Mouse (Mus musculus): ENCODE data around the gene Prdm10. TPM values are rescaled to one million over a fixed set of nuclear protein-coding genes. Genes with fewer than 3 reads are reported as not detected.

The Prdm10 gene
- polyA plus RNA-seq, 1 experiment from 2014 or later, result 7.7 TPM

DNA sequence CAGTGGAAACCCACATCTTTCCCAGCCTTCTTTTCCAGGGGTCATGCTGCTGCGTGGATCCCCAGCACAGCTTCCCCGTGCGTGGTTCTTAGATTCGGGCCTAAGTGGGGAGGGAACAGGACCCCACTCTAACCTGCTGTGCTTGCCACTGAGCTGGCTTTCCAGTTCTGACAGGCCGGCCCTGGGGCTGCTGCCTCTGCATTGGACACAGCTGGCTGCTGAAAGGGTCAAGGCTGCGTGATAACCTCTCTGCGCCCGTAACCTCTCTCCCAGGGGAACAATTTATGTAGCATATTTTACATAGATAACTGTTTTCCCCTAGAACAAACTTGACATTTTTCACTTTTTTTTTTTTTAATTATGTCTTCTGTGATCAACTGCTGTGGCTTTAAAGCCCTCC, 84.7 kb downstream of the Prdm10 start:
- 85% methylated on average over 8 of the region's 8 CpGs for WGBS
- no peak overlapping the region for H3K4me2 ChIP-seq (ENCODE audit: low read depth, severe bottlenecking)
- no peak for ATAC-seq (ENCODE audit: insufficient number of reproducible peaks, low FRiP score, low TSS enrichment, low read depth)
- no peak for DNase-seq (ENCODE audit: low spot score)
- no peak overlapping the region for H3K27ac ChIP-seq (replicated peaks; ENCODE audit: low read depth, low read length)
- H3K36me3 ChIP-seq (ENCODE audit: control insufficient read depth, insufficient read depth, low read length), result peaks cover 3% of the 10 kb centered on the region; the same call in 1 of the 2 replicates
- H3K4me1 ChIP-seq (ENCODE audit: control insufficient read depth, insufficient read depth, low read length), result no peaks in the 10 kb centered on the region
- no peaks in the 10 kb centered on the region for H3K27me3 ChIP-seq (ENCODE audit: control insufficient read depth, insufficient read depth, low read length)
- no peak overlapping the region for H3K4me3 ChIP-seq (ENCODE audit: low read depth, low read length)
- no peaks in the 10 kb centered on the region for H3K9me3 ChIP-seq (ENCODE audit: control insufficient read depth, low read length)
- H3K9ac ChIP-seq (ENCODE audit: low read length), result no peak overlapping the region

DNA sequence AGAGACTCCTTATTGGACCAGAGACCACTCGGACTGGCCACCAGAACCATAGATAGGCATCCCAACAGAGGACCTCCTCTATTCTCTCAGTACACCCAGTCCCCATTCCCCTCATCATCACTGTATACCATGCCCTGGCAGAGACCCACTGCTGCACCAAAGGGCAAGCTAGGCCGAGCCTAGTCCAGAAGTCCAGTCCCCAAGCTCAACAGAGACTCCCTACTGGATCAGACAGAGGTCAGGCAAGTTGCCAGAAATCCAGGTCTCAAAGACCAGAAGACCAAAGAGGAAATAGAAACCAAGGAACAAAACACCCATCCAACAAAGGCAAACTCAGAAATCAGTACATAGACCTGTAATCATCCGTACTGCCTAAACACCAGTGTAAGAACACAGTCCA, 91.4 kb downstream of the Prdm10 start:
- Histone ChIP-seq H3K4me1 (ENCODE audit: control insufficient read depth, insufficient read depth, low read length) (no peaks in the 10 kb centered on the region), H3K4me3 (ENCODE audit: low read depth, low read length) (no peak overlapping the region), H3K27me3 (ENCODE audit: control insufficient read depth, insufficient read depth, low read length) (no peaks in the 10 kb centered on the region), H3K4me2 (ENCODE audit: low read depth, severe bottlenecking) (no peak overlapping the region), H3K9me3 (ENCODE audit: control insufficient read depth, low read length) (no peaks in the 10 kb centered on the region), H3K36me3 (ENCODE audit: control insufficient read depth, insufficient read depth, low read length) (peaks cover 2% of the 10 kb centered on the region; the same call in 1 of the 2 replicates), H3K9ac (ENCODE audit: low read length) (no peak overlapping the region), H3K27ac (replicated peaks; ENCODE audit: low read depth, low read length) (no peak overlapping the region)
- no peak for DNase-seq (ENCODE audit: low spot score)
- WGBS, result 92% methylated on average over 3 of the region's 3 CpGs
- ATAC-seq (ENCODE audit: insufficient number of reproducible peaks, low FRiP score, low TSS enrichment, low read depth), result no peak

DNA sequence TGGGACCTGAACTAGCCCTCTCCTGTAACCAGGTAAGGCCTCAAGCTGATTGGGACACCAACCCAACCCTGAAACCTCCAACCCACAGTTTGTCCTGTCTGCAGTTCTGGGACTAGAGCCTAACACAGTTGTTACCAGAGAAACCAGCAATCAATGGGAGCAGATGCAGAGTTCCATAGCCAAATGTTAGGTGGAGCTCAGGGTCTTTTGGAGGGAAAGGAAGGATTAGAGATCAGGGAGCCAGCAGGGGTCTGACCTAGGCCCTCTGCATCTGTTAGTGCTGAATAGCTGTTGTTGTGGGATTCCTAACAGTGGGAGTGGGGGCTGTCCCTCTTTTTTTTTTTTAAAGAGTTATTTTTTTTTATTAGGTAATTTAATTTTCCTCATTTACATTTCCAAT, 96.3 kb downstream of the Prdm10 start:
- ATAC-seq (ENCODE audit: insufficient number of reproducible peaks, low FRiP score, low TSS enrichment, low read depth) (no peak), DNase-seq (ENCODE audit: low spot score) (no peak)
- no peak overlapping the region for H3K4me3 ChIP-seq (ENCODE audit: low read depth, low read length)
- H3K4me1 ChIP-seq (ENCODE audit: control insufficient read depth, insufficient read depth, low read length), result no peaks in the 10 kb centered on the region
- no peaks in the 10 kb centered on the region for H3K9me3 ChIP-seq (ENCODE audit: control insufficient read depth, low read length)
- H3K9ac ChIP-seq (ENCODE audit: low read length), result no peak overlapping the region
- no peak overlapping the region for H3K4me2 ChIP-seq (ENCODE audit: low read depth, severe bottlenecking)
- H3K36me3 ChIP-seq (ENCODE audit: control insufficient read depth, insufficient read depth, low read length), result peaks cover 4% of the 10 kb centered on the region; the same call in 1 of the 2 replicates
- no peak overlapping the region for H3K27ac ChIP-seq (replicated peaks; ENCODE audit: low read depth, low read length)
- no peaks in the 10 kb centered on the region for H3K27me3 ChIP-seq (ENCODE audit: control insufficient read depth, insufficient read depth, low read length)

DNA sequence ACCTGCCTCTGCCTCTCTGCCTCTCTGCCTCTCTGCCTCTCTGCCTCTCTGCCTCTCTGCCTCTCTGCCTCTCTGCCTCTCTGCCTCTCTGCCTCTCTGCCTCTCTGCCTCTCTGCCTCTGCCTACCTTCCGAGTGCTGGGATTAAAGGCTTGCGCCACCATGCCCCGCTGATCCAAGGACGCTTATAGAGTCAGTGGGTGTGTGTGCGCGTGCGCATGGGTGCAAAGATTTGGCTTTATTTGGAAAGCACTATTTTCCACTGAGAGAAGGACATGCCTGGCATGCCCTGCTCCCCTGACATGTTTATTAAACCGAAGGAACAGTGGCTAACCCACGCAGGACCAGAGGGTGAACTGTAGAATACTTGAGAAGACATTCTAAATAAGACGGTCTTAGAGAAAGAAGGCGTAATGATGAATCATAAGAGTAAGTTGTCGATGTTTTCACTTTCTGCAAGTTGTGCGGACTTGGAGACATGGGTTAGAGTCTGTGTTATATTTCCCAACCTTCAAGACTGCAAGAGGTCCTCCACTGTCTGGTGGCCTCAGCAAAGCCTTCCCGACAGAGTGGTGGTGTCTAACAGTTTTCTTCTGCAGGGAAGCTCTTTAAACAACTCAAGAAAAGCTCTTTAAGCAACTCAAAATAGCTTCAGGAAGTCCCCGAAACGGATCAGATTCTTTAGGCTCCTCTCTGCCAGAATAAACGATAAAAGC, 104.6 kb downstream of the Prdm10 start:
- H3K36me3 ChIP-seq (ENCODE audit: control insufficient read depth, insufficient read depth, low read length), result no peaks in the 10 kb centered on the region
- no peak for ATAC-seq (ENCODE audit: insufficient number of reproducible peaks, low FRiP score, low TSS enrichment, low read depth)
- no peak overlapping the region for H3K4me3 ChIP-seq (ENCODE audit: low read depth, low read length)
- no peaks in the 10 kb centered on the region for H3K9me3 ChIP-seq (ENCODE audit: control insufficient read depth, low read length)
- WGBS, result 84% methylated on average over 17 of the region's 17 CpGs
- H3K27me3 ChIP-seq (ENCODE audit: control insufficient read depth, insufficient read depth, low read length), result no peaks in the 10 kb centered on the region
- peak overlapping the region; percentile 75; the same call in 1 of the 2 replicates for H3K4me2 ChIP-seq (ENCODE audit: low read depth, severe bottlenecking)
- H3K9ac ChIP-seq (ENCODE audit: low read length), result peak overlapping the region; percentile 8; the same call in 1 of the 2 replicates
- DNase-seq (ENCODE audit: low spot score), result no peak
- H3K4me1 ChIP-seq (ENCODE audit: control insufficient read depth, insufficient read depth, low read length), result peaks cover 5% of the 10 kb centered on the region
- H3K27ac ChIP-seq (replicated peaks; ENCODE audit: low read depth, low read length), result no peak overlapping the region

DNA sequence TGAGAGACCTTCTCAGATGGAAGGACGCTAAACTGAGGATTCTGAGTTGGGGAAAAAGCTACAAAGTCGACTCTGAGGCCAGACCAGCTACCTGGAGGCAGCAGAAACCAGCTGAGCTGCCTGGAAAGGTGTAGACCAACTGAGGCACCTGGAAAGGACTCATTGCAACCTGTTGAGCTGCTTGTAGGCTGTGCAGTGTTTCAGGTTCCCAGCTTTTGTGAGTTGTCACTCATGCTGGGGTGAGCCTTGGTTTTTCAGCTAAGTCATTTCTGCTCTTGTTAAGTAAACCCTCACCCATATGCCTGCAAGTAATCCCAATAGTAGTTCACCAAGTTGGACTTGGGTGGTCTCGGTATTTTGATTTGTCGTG, 105.1 kb downstream of the Prdm10 start:
- no peak; the same call in 1 of the 2 replicates for ATAC-seq (ENCODE audit: insufficient number of reproducible peaks, low FRiP score, low TSS enrichment, low read depth)
- no peak overlapping the region for H3K27ac ChIP-seq (replicated peaks; ENCODE audit: low read depth, low read length)

DNA sequence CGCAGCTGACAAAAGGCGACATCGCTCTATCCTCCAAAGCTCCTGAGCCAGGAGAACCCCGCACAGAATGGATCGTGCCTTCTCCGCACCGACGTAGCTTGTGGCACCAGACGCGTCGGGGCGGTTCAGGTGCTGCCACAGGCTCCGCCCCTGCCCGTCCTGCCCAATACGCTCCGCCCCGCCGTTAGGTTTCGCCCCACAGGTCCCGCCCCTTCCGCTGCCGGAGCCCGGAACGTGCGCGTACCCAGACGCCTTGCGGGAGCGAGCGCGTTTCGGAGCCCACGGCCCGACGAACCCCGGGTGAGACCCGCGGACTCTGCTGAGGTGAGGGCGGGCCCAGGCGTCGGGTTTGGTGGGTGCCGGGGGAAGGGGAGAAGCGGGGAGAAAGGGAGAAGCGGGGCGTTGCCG, 105.6 kb downstream of the Prdm10 start, which contains the start of gene Nfrkb:
TSS of gene Nfrkb (plus strand) at position 246 of the 408 bp plus-strand sequence.
- no peak within 1 kb of the TSS for H3K27ac ChIP-seq (replicated peaks; ENCODE audit: low read depth, low read length)
- peak; percentile 96 for ATAC-seq (ENCODE audit: insufficient number of reproducible peaks, low FRiP score, low TSS enrichment, low read depth)
- peaks cover 5% of the 10 kb centered on the region for H3K4me1 ChIP-seq (ENCODE audit: control insufficient read depth, insufficient read depth, low read length)
- H3K9me3 ChIP-seq (ENCODE audit: control insufficient read depth, low read length), result no peaks in the 10 kb centered on the region
- under 1% methylated on average over 44 of the region's 46 CpGs for WGBS
- H3K4me3 ChIP-seq (ENCODE audit: low read depth, low read length), result peak within 1 kb of the TSS; percentile 89
- peak; percentile 97 for DNase-seq (ENCODE audit: low spot score)
- H3K36me3 ChIP-seq (ENCODE audit: control insufficient read depth, insufficient read depth, low read length), result no peaks in the 10 kb centered on the region; the same call in 1 of the 2 replicates
- H3K27me3 ChIP-seq (ENCODE audit: control insufficient read depth, insufficient read depth, low read length), result no peaks in the 10 kb centered on the region
- peak within 1 kb of the TSS; percentile 75 for H3K4me2 ChIP-seq (ENCODE audit: low read depth, severe bottlenecking)
- peak within 1 kb of the TSS; percentile 81 for H3K9ac ChIP-seq (ENCODE audit: low read length)

More for the DNA sequence above, 105.1 kb downstream of the Prdm10 start:
- Histone ChIP-seq H3K9ac (ENCODE audit: low read length) (peak overlapping the region; percentile 81; the same call in 1 of the 2 replicates), H3K36me3 (ENCODE audit: control insufficient read depth, insufficient read depth, low read length) (no peaks in the 10 kb centered on the region), H3K4me1 (ENCODE audit: control insufficient read depth, insufficient read depth, low read length) (peaks cover 5% of the 10 kb centered on the region), H3K4me2 (ENCODE audit: low read depth, severe bottlenecking) (peak overlapping the region; percentile 75), H3K4me3 (ENCODE audit: low read depth, low read length) (peak overlapping the region; percentile 89), H3K9me3 (ENCODE audit: control insufficient read depth, low read length) (no peaks in the 10 kb centered on the region), H3K27me3 (ENCODE audit: control insufficient read depth, insufficient read depth, low read length) (no peaks in the 10 kb centered on the region)
- no peak for DNase-seq (ENCODE audit: low spot score)
- 24% methylated on average over 4 of the region's 4 CpGs for WGBS

DNA sequence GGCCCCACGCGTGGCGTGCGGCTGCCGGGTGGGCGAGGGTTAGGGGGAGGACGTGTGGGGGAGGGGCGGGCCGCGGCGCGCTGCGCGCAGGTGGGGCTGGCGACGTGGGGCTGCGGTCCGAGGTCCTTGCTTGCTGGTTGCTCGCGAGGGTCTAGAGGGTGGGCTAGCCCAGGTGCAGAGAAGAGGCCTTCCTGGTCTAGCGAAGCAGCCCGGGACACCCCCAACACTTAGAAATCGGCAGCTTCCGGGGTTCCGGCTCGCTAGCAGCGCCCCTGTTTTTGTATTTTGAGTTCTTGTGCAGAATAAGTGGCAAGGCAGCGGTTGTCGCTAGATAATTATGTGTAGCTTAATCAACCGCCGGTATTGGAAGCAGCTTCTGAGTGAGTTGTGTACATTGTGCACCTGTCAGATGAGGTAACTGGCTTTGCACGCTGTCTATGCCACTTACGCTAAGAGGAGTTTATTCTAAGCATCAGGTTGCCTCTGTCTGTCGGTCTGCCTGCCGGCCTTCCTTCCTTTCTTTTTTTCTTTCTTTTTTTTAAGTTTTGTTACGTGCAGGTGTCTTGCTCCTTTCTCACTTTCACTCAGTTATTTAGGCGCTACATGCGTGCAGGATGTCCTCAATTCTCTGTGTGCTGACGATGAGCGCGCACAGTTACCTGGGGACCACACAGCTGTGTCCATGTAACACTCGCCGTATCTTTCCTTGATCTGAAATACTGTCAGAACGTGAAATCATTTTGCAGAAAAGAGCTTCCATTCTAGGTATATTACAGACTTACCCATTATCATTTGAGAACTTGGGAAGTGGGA, 106.2 kb downstream of the Prdm10 start:
- Histone ChIP-seq H3K9me3 (ENCODE audit: control insufficient read depth, low read length) (no peaks in the 10 kb centered on the region), H3K27ac (replicated peaks; ENCODE audit: low read depth, low read length) (no peak overlapping the region), H3K36me3 (ENCODE audit: control insufficient read depth, insufficient read depth, low read length) (peaks cover 2% of the 10 kb centered on the region; the same call in 1 of the 2 replicates), H3K9ac (ENCODE audit: low read length) (peak overlapping the region; percentile 81), H3K4me3 (ENCODE audit: low read depth, low read length) (peak overlapping the region; percentile 89), H3K4me1 (ENCODE audit: control insufficient read depth, insufficient read depth, low read length) (peaks cover 5% of the 10 kb centered on the region), H3K4me2 (ENCODE audit: low read depth, severe bottlenecking) (peak overlapping the region; percentile 75), H3K27me3 (ENCODE audit: control insufficient read depth, insufficient read depth, low read length) (no peaks in the 10 kb centered on the region)
- ATAC-seq (ENCODE audit: insufficient number of reproducible peaks, low FRiP score, low TSS enrichment, low read depth) (peak; percentile 69; the same call in 1 of the 2 replicates), DNase-seq (ENCODE audit: low spot score) (no peak)
- 12% methylated on average over 43 of the region's 44 CpGs for WGBS

DNA sequence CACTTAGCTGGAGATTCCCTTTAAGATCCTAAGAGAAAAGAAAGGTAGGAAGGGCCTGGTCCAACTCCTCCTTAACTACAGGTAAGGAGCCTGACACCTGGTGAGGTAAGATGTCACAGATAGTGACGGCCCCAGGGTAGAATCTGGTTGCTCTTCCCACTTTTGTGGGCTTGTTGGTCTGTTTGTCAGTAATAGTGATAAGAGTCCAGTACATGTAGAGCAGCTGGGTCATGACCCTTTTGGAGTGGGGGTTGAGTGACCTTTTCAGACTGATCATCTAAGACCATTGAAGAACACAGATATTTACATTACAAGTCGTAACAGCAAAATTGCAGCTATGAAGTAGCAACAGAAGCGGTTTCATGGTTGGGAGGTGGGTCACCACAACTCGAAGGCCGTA, 106.9 kb downstream of the Prdm10 start:
- Histone ChIP-seq H3K4me3 (ENCODE audit: low read depth, low read length) (peak overlapping the region; percentile 89; the same call in 1 of the 2 replicates), H3K4me2 (ENCODE audit: low read depth, severe bottlenecking) (peak overlapping the region; percentile 75), H3K27ac (replicated peaks; ENCODE audit: low read depth, low read length) (no peak overlapping the region), H3K9ac (ENCODE audit: low read length) (no peak overlapping the region), H3K9me3 (ENCODE audit: control insufficient read depth, low read length) (no peaks in the 10 kb centered on the region), H3K4me1 (ENCODE audit: control insufficient read depth, insufficient read depth, low read length) (peaks cover 5% of the 10 kb centered on the region), H3K27me3 (ENCODE audit: control insufficient read depth, insufficient read depth, low read length) (no peaks in the 10 kb centered on the region), H3K36me3 (ENCODE audit: control insufficient read depth, insufficient read depth, low read length) (peaks cover 5% of the 10 kb centered on the region; the same call in 1 of the 2 replicates)
- DNase-seq (ENCODE audit: low spot score), result no peak
- WGBS, result 93% methylated on average over 5 of the region's 5 CpGs
- ATAC-seq (ENCODE audit: insufficient number of reproducible peaks, low FRiP score, low TSS enrichment, low read depth), result no peak

Data from limb, embryonic 11.5 days (tissue).